Mouse (Mus musculus): ENCODE data around the gene Cyp26c1. TPM values are rescaled to one million over a fixed set of nuclear protein-coding genes. Genes with fewer than 3 reads are reported as not detected.
A peak's percentile ranks its signal among the peaks of the same experiment; 100 is the strongest.

Cyp26c1 gene
- polyA plus RNA-seq, 1 experiment from 2014 or later: 0.10 TPM

GRCm38 (mm10) chr19:37698273-37699160, 13.1 kb downstream of the Cyp26c1 start:
- no peak for TF ChIP-seq CTCF (IDR thresholded peaks at IDR 0.05)
- no peaks in the 10 kb centered on the region for H3K27me3 ChIP-seq
- in situ Hi-C loops (cut with MboI; ENCODE audit: low pct_unique_long_range_greater_than_20kb): no loop called here
- no peak for DNase-seq (ENCODE audit: low read depth, low spot score)
- ATAC-seq: no peak
- ChIA-PET POLR2A (interaction anchor here (0.6 to 1.3 kb wide), 3 partner anchors 15 to 276 kb away, joined by 3 read pairs; no protein-coding TSS in a partner anchor), CTCF (no interaction called here)

GRCm38 (mm10) chr19:37699711-37700110, 14.3 kb downstream of the Cyp26c1 start:
- ATAC-seq (no peak), DNase-seq (ENCODE audit: low read depth, low spot score) (no peak)
- no peaks in the 10 kb centered on the region for H3K27me3 ChIP-seq
- ChIA-PET CTCF (interaction anchor here (0.7 to 2.0 kb wide), 3 partner anchors 16 to 238 kb away, joined by 3 to 6 read pairs (median 4); no protein-coding TSS in a partner anchor), POLR2A (no interaction called here)
- in situ Hi-C loops (cut with MboI; ENCODE audit: low pct_unique_long_range_greater_than_20kb): loop anchor here (5.0 kb wide), 2 partner anchors 133 to 188 kb away; no protein-coding TSS in a partner anchor
- no peak for TF ChIP-seq CTCF (IDR thresholded peaks at IDR 0.05)

- ATAC-seq: no peak
- DNase-seq (ENCODE audit: low read depth, low spot score): no peak
- in situ Hi-C loops (cut with MboI; ENCODE audit: low pct_unique_long_range_greater_than_20kb): loop anchor here (5.0 kb wide), 2 partner anchors 130 to 185 kb away; no protein-coding TSS in a partner anchor
- no peak for TF ChIP-seq CTCF (IDR thresholded peaks at IDR 0.05)
- CTCF ChIA-PET: interaction anchor here (1.3 to 3.7 kb wide), 4 partner anchors 9 to 185 kb away, joined by 4 to 44 read pairs (median 11); no protein-coding TSS in a partner anchor
- POLR2A ChIA-PET: interaction anchor here (0.9 to 2.1 kb wide), 3 partner anchors 11 to 179 kb away, joined by 3 to 6 read pairs (median 3); no protein-coding TSS in a partner anchor
- no peaks in the 10 kb centered on the region for H3K27me3 ChIP-seq
These were observed 17.1 kb downstream of the Cyp26c1 start for GRCm38 (mm10) chr19:37702377-37703076.

- no peak for ATAC-seq
- in situ Hi-C loops (cut with MboI; ENCODE audit: low pct_unique_long_range_greater_than_20kb): loop anchor here (5.0 kb wide), 2 partner anchors 128 to 183 kb away; no protein-coding TSS in a partner anchor
- ChIA-PET POLR2A (interaction anchor here (0.5 to 2.1 kb wide), 3 partner anchors 14 to 284 kb away, joined by 4 to 6 read pairs (median 5); no protein-coding TSS in a partner anchor), CTCF (interaction anchor here (0.6 to 3.7 kb wide), 31 partner anchors 10 to 233 kb away, joined by 3 to 44 read pairs (median 4); no protein-coding TSS in a partner anchor)
- peak; percentile 97 for TF ChIP-seq CTCF (IDR thresholded peaks at IDR 0.05)
- H3K27me3 ChIP-seq: no peaks in the 10 kb centered on the region
- DNase-seq (ENCODE audit: low read depth, low spot score): no peak
These were observed 18.6 kb downstream of the Cyp26c1 start for GRCm38 (mm10) chr19:37703902-37704509.

- ATAC-seq (no peak), DNase-seq (ENCODE audit: low read depth, low spot score) (no peak)
- in situ Hi-C loops (cut with MboI; ENCODE audit: low pct_unique_long_range_greater_than_20kb): no loop called here
- ChIA-PET CTCF (interaction anchor here (0.9 to 3.7 kb wide), 5 partner anchors 9 to 187 kb away, joined by 3 to 44 read pairs (median 4); no protein-coding TSS in a partner anchor), POLR2A (interaction anchor here (1.3 kb wide), 1 partner anchor 24 kb away, joined by 3 read pairs; no protein-coding TSS in a partner anchor)
- H3K27me3 ChIP-seq: no peaks in the 10 kb centered on the region
- TF ChIP-seq CTCF (IDR thresholded peaks at IDR 0.05): no peak
These were observed 20.3 kb downstream of the Cyp26c1 start for GRCm38 (mm10) chr19:37705722-37706121.

- CTCF ChIA-PET: interaction anchor here (0.9 to 2.4 kb wide), 2 partner anchors 10 to 11 kb away, joined by 3 to 7 read pairs; no protein-coding TSS in a partner anchor
- in situ Hi-C loops (cut with MboI; ENCODE audit: low pct_unique_long_range_greater_than_20kb): no loop called here
- no peaks in the 10 kb centered on the region for H3K27me3 ChIP-seq
- ATAC-seq (no peak), DNase-seq (ENCODE audit: low read depth, low spot score) (no peak)
- POLR2A ChIA-PET: no interaction called here
- no peak for TF ChIP-seq CTCF (IDR thresholded peaks at IDR 0.05)
These were observed 29.3 kb downstream of the Cyp26c1 start for GRCm38 (mm10) chr19:37714681-37715080.

GRCm38 (mm10) chr19:37715980-37716379, 30.6 kb downstream of the Cyp26c1 start:
- CTCF ChIA-PET: interaction anchor here (1.5 kb wide), 1 partner anchor 9 kb away, joined by 3 read pairs; no protein-coding TSS in a partner anchor
- in situ Hi-C loops (cut with MboI; ENCODE audit: low pct_unique_long_range_greater_than_20kb): no loop called here
- H3K27me3 ChIP-seq: no peaks in the 10 kb centered on the region
- POLR2A ChIA-PET: no interaction called here
- no peak for DNase-seq (ENCODE audit: low read depth, low spot score)
- no peak for TF ChIP-seq CTCF (IDR thresholded peaks at IDR 0.05)
- no peak for ATAC-seq

GRCm38 (mm10) chr19:37716524-37717175, 31.3 kb downstream of the Cyp26c1 start:
- ChIA-PET CTCF (interaction anchor here (1.5 kb wide), 1 partner anchor 9 kb away, joined by 3 read pairs; no protein-coding TSS in a partner anchor), POLR2A (no interaction called here)
- TF ChIP-seq CTCF (IDR thresholded peaks at IDR 0.05): no peak
- in situ Hi-C loops (cut with MboI; ENCODE audit: low pct_unique_long_range_greater_than_20kb): no loop called here
- no peaks in the 10 kb centered on the region for H3K27me3 ChIP-seq
- DNase-seq (ENCODE audit: low read depth, low spot score): no peak
- ATAC-seq: no peak

GRCm38 (mm10) chr19:37719166-37719565, 33.8 kb downstream of the Cyp26c1 start:
- POLR2A ChIA-PET: no interaction called here

More at GRCm38 (mm10) chr19:37719166-37719565, 33.8 kb downstream of the Cyp26c1 start:
- DNase-seq (ENCODE audit: low read depth, low spot score) (no peak), ATAC-seq (no peak)
- TF ChIP-seq CTCF (IDR thresholded peaks at IDR 0.05): no peak
- CTCF ChIA-PET: interaction anchor here (1.1 kb wide), 1 partner anchor 92 kb away, joined by 3 read pairs; no protein-coding TSS in a partner anchor
- H3K27me3 ChIP-seq: no peaks in the 10 kb centered on the region
- in situ Hi-C loops (cut with MboI; ENCODE audit: low pct_unique_long_range_greater_than_20kb): no loop called here

Data from Patski (cell line).